Mouse (Mus musculus): ENCODE measurements around the gene Cog8. TPM values are rescaled to one million over a fixed set of nuclear protein-coding genes. Genes with fewer than 3 reads are reported as not detected.

The Cog8 gene
- polyA plus RNA-seq, 1 experiment, result 47.1 TPM

- no peaks in the 10 kb centered on the region for H3K27me3 ChIP-seq (ENCODE audit: control insufficient read depth, insufficient read depth, low read length)
- H3K4me3 ChIP-seq (replicated peaks; ENCODE audit: insufficient read depth, low read depth, low read length), result no peak overlapping the region
- H3K4me1 ChIP-seq (ENCODE audit: control insufficient read depth, insufficient read depth, low read length), result no peaks in the 10 kb centered on the region
- H3K27ac ChIP-seq (ENCODE audit: insufficient read depth, low read length), result no peak overlapping the region
- WGBS, result 98% methylated on average over 5 of the region's 5 CpGs
- no peak for DNase-seq
- TF ChIP-seq POLR2A (IDR thresholded peaks at IDR 0.05; ENCODE audit: borderline replicate concordance, insufficient read depth, low read length), result no peak
- TF ChIP-seq CTCF (IDR thresholded peaks at IDR 0.05; ENCODE audit: borderline replicate concordance, insufficient read depth, low read depth, low read length), result no peak
Measured at GRCm38 (mm10) chr8:107086018-107086417, 29.5 kb upstream of the Cog8 start.

- Histone ChIP-seq H3K4me3 (replicated peaks; ENCODE audit: insufficient read depth, low read depth, low read length) (no peak overlapping the region), H3K27me3 (ENCODE audit: control insufficient read depth, insufficient read depth, low read length) (no peaks in the 10 kb centered on the region), H3K27ac (ENCODE audit: insufficient read depth, low read length) (no peak overlapping the region), H3K4me1 (ENCODE audit: control insufficient read depth, insufficient read depth, low read length) (no peaks in the 10 kb centered on the region)
- DNase-seq, result no peak
- TF ChIP-seq CTCF (IDR thresholded peaks at IDR 0.05; ENCODE audit: borderline replicate concordance, insufficient read depth, low read depth, low read length) (peak; percentile 30; the same call in 1 of the 2 replicates), POLR2A (IDR thresholded peaks at IDR 0.05; ENCODE audit: borderline replicate concordance, insufficient read depth, low read length) (no peak)
- 96% methylated on average over 17 of the region's 17 CpGs for WGBS
Measured at GRCm38 (mm10) chr8:107085358-107085757, 28.9 kb upstream of the Cog8 start.

GRCm38 (mm10) chr8:107076239-107076888 is 19.9 kb upstream of the Cog8 start:
- Histone ChIP-seq H3K4me3 (replicated peaks; ENCODE audit: insufficient read depth, low read depth, low read length) (no peak overlapping the region), H3K27me3 (ENCODE audit: control insufficient read depth, insufficient read depth, low read length) (no peaks in the 10 kb centered on the region), H3K27ac (ENCODE audit: insufficient read depth, low read length) (no peak overlapping the region), H3K4me1 (ENCODE audit: control insufficient read depth, insufficient read depth, low read length) (no peaks in the 10 kb centered on the region; the same call in 1 of the 2 replicates)
- WGBS, result 84% methylated on average over 7 of the region's 7 CpGs
- DNase-seq, result no peak
- no peak for TF ChIP-seq POLR2A (IDR thresholded peaks at IDR 0.05; ENCODE audit: borderline replicate concordance, insufficient read depth, low read length)
- TF ChIP-seq CTCF (IDR thresholded peaks at IDR 0.05; ENCODE audit: borderline replicate concordance, insufficient read depth, low read depth, low read length), result no peak

- H3K4me1 ChIP-seq (ENCODE audit: control insufficient read depth, insufficient read depth, low read length), result no peaks in the 10 kb centered on the region; the same call in 1 of the 2 replicates
- 58% methylated on average over 1 of the region's 1 CpGs for WGBS
- DNase-seq, result no peak
- no peaks in the 10 kb centered on the region for H3K27me3 ChIP-seq (ENCODE audit: control insufficient read depth, insufficient read depth, low read length)
- TF ChIP-seq POLR2A (IDR thresholded peaks at IDR 0.05; ENCODE audit: borderline replicate concordance, insufficient read depth, low read length) (no peak), CTCF (IDR thresholded peaks at IDR 0.05; ENCODE audit: borderline replicate concordance, insufficient read depth, low read depth, low read length) (no peak)
- no peak overlapping the region for H3K4me3 ChIP-seq (replicated peaks; ENCODE audit: insufficient read depth, low read depth, low read length)
- H3K27ac ChIP-seq (ENCODE audit: insufficient read depth, low read length), result no peak overlapping the region
Measured at GRCm38 (mm10) chr8:107074128-107074527, 17.6 kb upstream of the Cog8 start.

DNA sequence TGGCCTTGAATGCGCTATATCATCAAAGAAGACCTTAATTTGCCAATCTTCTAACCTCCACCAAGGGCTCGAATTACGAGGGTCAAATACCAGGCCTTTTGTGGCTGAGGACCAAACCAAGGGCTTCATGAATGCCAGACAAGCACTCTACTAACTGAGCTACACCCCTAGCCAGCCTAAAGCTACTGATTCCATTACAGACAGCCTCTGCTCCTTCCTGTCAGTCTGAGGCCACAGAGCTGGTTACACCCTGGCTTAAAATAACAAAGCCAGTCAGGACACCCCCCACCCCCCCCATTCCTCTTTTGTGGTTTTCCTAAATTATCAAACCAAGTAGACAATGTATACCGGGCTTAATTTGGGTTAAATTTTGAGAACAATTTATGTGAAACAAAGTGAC is 17.2 kb upstream of the Cog8 start:
- WGBS, result 92% methylated on average over 4 of the region's 4 CpGs

GRCm38 (mm10) chr8:107065511-107066496 is 9.3 kb upstream of the Cog8 start, which contains the start of gene Tmed6:
TSS of gene Tmed6 (minus strand) at chr8:107065644.
- no peak for TF ChIP-seq CTCF (IDR thresholded peaks at IDR 0.05; ENCODE audit: borderline replicate concordance, insufficient read depth, low read depth, low read length)
- TF ChIP-seq POLR2A (IDR thresholded peaks at IDR 0.05; ENCODE audit: borderline replicate concordance, insufficient read depth, low read length), result no peak
- H3K27ac ChIP-seq (ENCODE audit: insufficient read depth, low read length), result no peak within 1 kb of the TSS
- no peaks in the 10 kb centered on the region for H3K27me3 ChIP-seq (ENCODE audit: control insufficient read depth, insufficient read depth, low read length)
- DNase-seq, result no peak
- no peak within 1 kb of the TSS for H3K4me3 ChIP-seq (replicated peaks; ENCODE audit: insufficient read depth, low read depth, low read length)
- 58% methylated on average over 17 of the region's 17 CpGs for WGBS
- H3K4me1 ChIP-seq (ENCODE audit: control insufficient read depth, insufficient read depth, low read length), result no peaks in the 10 kb centered on the region

More for the DNA sequence above, 17.2 kb upstream of the Cog8 start:
- no peak overlapping the region for H3K4me3 ChIP-seq (replicated peaks; ENCODE audit: insufficient read depth, low read depth, low read length)
- no peaks in the 10 kb centered on the region for H3K27me3 ChIP-seq (ENCODE audit: control insufficient read depth, insufficient read depth, low read length)
- no peak for DNase-seq
- no peaks in the 10 kb centered on the region; the same call in 1 of the 2 replicates for H3K4me1 ChIP-seq (ENCODE audit: control insufficient read depth, insufficient read depth, low read length)
- no peak overlapping the region for H3K27ac ChIP-seq (ENCODE audit: insufficient read depth, low read length)
- TF ChIP-seq CTCF (IDR thresholded peaks at IDR 0.05; ENCODE audit: borderline replicate concordance, insufficient read depth, low read depth, low read length) (no peak), POLR2A (IDR thresholded peaks at IDR 0.05; ENCODE audit: borderline replicate concordance, insufficient read depth, low read length) (no peak)

DNA sequence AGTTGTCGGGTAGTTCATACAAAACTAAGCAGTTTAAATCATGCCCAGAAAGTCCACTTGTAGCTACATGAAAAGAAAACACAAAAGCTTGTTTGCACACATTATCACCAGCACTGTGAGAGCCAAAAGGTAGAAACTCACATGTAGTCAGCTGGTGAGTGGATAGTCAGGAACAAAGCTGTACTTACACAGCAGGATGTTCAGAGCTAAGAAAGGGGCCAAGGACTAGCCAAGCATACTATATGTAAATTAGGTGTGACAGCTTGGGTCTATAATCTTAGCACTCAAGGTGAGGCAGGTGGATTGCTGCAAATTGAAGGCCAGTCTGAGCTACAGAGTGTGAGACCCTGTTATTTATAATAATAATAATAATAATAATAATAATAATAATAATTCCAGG is 6.1 kb upstream of the Cog8 start:
- no peak overlapping the region for H3K4me3 ChIP-seq (replicated peaks; ENCODE audit: insufficient read depth, low read depth, low read length)
- 98% methylated on average over 1 of the region's 1 CpGs for WGBS
- no peaks in the 10 kb centered on the region for H3K27me3 ChIP-seq (ENCODE audit: control insufficient read depth, insufficient read depth, low read length)
- TF ChIP-seq POLR2A (IDR thresholded peaks at IDR 0.05; ENCODE audit: borderline replicate concordance, insufficient read depth, low read length), result no peak
- TF ChIP-seq CTCF (IDR thresholded peaks at IDR 0.05; ENCODE audit: borderline replicate concordance, insufficient read depth, low read depth, low read length), result no peak
- H3K4me1 ChIP-seq (ENCODE audit: control insufficient read depth, insufficient read depth, low read length), result no peaks in the 10 kb centered on the region
- H3K27ac ChIP-seq (ENCODE audit: insufficient read depth, low read length), result no peak overlapping the region
- DNase-seq, result no peak
